Mouse (Mus musculus) heart, postnatal 0 days (tissue): Measurements from ENCODE around the gene Spdye4c.

ENCODE experiments used
- CTCF ChIP-seq: IDR thresholded peaks from 2 replicates; pipeline ENCODE4 v1.5.1; 2016; ENCODE audit warnings: antibody characterized with exemption, control low read depth, low read depth
- EP300 ChIP-seq: IDR thresholded peaks from 2 replicates; pipeline ENCODE4 v1.6.1; 2016; ENCODE audit warnings: antibody characterized with exemption, low read depth

GRCm38 (mm10) chr2:128547079-128547478, 43.9 kb upstream of the Spdye4c start:
- no peak for TF ChIP-seq CTCF
- no peak for TF ChIP-seq EP300
